Mouse (Mus musculus): ENCODE measurements around the gene Plce1.

Gene Plce1

GRCm38 (mm10) chr19:38819427-38819802 lies 338.5 kb downstream of the Plce1 start:
- no peak for DNase-seq (ENCODE audit: low spot score)

DNA sequence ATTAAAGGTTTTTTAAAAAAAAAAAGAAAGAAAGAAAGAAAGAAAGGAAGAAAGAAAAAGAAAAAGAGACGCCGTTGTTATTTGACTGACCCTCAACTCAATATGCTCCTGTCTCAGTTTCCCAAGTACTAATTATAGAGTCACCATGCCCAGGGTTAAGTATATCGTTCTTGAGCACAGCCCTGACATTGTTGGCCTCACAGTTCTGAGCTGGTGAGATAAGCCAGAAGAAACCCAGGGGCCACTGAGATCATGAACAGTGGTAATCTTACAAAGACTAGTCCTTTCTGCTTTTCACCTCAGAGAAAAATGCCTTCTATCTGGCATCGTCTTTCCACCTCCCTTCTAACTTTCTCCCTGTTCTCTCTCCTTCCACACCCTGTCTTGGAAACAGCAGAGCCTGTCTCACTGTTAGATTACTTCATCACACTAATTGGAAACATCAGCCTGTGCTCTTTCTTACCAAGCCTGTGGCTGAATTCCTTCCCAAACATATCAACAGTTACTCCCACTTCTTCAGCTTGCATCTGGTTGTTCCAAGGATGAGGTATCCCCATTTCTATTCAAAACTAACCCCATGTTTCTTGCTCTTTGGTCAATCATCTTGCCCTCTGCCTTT lies 339.4 kb downstream of the Plce1 start:
- no peak for DNase-seq (ENCODE audit: low spot score)

GRCm38 (mm10) chr19:38833224-38833623 lies 352.3 kb downstream of the Plce1 start:
- DNase-seq (ENCODE audit: low spot score) = no peak

All from urinary bladder, postnatal 25 days (tissue).